Mouse (Mus musculus): ENCODE data around the gene Cdk5. TPM values are rescaled to one million over a fixed set of nuclear protein-coding genes. Genes with fewer than 3 reads are reported as not detected.
A peak's percentile ranks its signal among the peaks of the same experiment; 100 is the strongest.

The Cdk5 gene
- polyA plus RNA-seq, 1 experiment from 2014 or later = 62.4 TPM

GRCm38 (mm10) chr5:24425421-24426036 lies 2.2 kb upstream of the Cdk5 start:
- H3K4me3 ChIP-seq (ENCODE audit: low read depth, low read length) = peak overlapping the region; percentile 53
- peaks cover 17% of the 10 kb centered on the region for H3K4me1 ChIP-seq (replicated peaks; ENCODE audit: control insufficient read depth, insufficient read depth, low read length)
- WGBS = 0% methylated on average over 25 of the region's 30 CpGs
- H3K4me2 ChIP-seq (replicated peaks; ENCODE audit: low read depth, low read length) = peak overlapping the region; percentile 89
- peak overlapping the region; percentile 66 for H3K9ac ChIP-seq (ENCODE audit: low read depth, low read length)
- DNase-seq (ENCODE audit: low spot score) (peak; percentile 68), ATAC-seq (ENCODE audit: low FRiP score) (no peak)
- H3K27ac ChIP-seq (ENCODE audit: low read depth, low read length) = peak overlapping the region; percentile 4; the same call in 1 of the 2 replicates
- H3K9me3 ChIP-seq (ENCODE audit: control insufficient read depth, low read length) = no peaks in the 10 kb centered on the region
- peaks cover 3% of the 10 kb centered on the region; the same call in 1 of the 2 replicates for H3K36me3 ChIP-seq (ENCODE audit: control insufficient read depth, insufficient read depth, low read length)
- H3K27me3 ChIP-seq (ENCODE audit: control insufficient read depth, insufficient read depth, low read length) = 0 out of 2 replicates have a peak, but pooled peaks cover 4% of the 10 kb centered on the region

DNA sequence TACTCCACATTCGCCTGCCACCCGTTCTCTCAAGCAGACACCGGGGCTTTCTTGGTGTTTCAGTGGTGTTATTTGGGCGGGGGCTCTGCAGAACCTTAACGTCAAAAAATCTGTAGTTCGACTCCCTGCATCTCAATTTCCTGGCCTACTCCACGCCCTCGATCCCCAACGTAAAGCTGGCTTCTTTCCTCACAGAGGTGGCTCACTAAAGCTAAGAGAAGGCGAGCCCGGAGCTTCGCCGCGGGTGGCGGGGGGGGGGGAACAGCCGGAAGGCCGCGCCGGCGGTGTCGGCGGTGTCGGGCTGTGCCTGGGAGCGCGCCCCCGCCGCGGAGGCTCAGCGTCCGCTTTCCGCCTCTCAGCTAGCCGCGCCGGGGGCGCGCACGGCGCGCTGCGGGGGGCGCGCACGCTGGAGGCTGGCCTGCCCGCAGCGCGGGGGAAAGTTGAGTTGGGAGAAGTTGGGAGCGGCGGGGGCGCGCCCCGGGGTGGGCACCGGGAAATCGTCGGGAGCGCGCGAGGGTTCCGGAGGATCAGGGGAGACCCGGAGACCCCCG lies 1.6 kb upstream of the Cdk5 start:
- Histone ChIP-seq H3K9me3 (ENCODE audit: control insufficient read depth, low read length) (no peaks in the 10 kb centered on the region), H3K4me3 (ENCODE audit: low read depth, low read length) (peak overlapping the region; percentile 53), H3K9ac (ENCODE audit: low read depth, low read length) (peak overlapping the region; percentile 66), H3K27ac (ENCODE audit: low read depth, low read length) (peak overlapping the region; percentile 4), H3K36me3 (ENCODE audit: control insufficient read depth, insufficient read depth, low read length) (peaks cover 1% of the 10 kb centered on the region; the same call in 1 of the 2 replicates), H3K27me3 (ENCODE audit: control insufficient read depth, insufficient read depth, low read length) (0 out of 2 replicates have a peak, but pooled peaks cover 4% of the 10 kb centered on the region), H3K4me1 (replicated peaks; ENCODE audit: control insufficient read depth, insufficient read depth, low read length) (peaks cover 17% of the 10 kb centered on the region), H3K4me2 (replicated peaks; ENCODE audit: low read depth, low read length) (peak overlapping the region; percentile 89)
- WGBS = 1% methylated on average over 49 of the region's 60 CpGs
- ATAC-seq (ENCODE audit: low FRiP score) (no peak), DNase-seq (ENCODE audit: low spot score) (peak; percentile 94)

GRCm38 (mm10) chr5:24424004-24424781 lies 863 bp upstream of the Cdk5 start:
- peak; percentile 17 for ATAC-seq (ENCODE audit: low FRiP score)
- peak; percentile 39 for DNase-seq (ENCODE audit: low spot score)
- WGBS = 15% methylated on average over 21 of the region's 21 CpGs

GRCm38 (mm10) chr5:24420381-24420780 lies 2.9 kb downstream of the Cdk5 start:
- Histone ChIP-seq H3K27me3 (ENCODE audit: control insufficient read depth, insufficient read depth, low read length) (no peaks in the 10 kb centered on the region), H3K27ac (ENCODE audit: low read depth, low read length) (no peak overlapping the region), H3K9me3 (ENCODE audit: control insufficient read depth, low read length) (no peaks in the 10 kb centered on the region), H3K4me2 (replicated peaks; ENCODE audit: low read depth, low read length) (no peak overlapping the region), H3K9ac (ENCODE audit: low read depth, low read length) (no peak overlapping the region), H3K36me3 (ENCODE audit: control insufficient read depth, insufficient read depth, low read length) (0 out of 2 replicates have a peak, but pooled peaks cover 2% of the 10 kb centered on the region), H3K4me3 (ENCODE audit: low read depth, low read length) (no peak overlapping the region), H3K4me1 (replicated peaks; ENCODE audit: control insufficient read depth, insufficient read depth, low read length) (peaks cover 3% of the 10 kb centered on the region)
- DNase-seq (ENCODE audit: low spot score) (no peak), ATAC-seq (ENCODE audit: low FRiP score) (no peak)
- 81% methylated on average over 9 of the region's 9 CpGs for WGBS

More at GRCm38 (mm10) chr5:24424004-24424781, 863 bp upstream of the Cdk5 start:
- Histone ChIP-seq H3K36me3 (ENCODE audit: control insufficient read depth, insufficient read depth, low read length) (0 out of 2 replicates have a peak, but pooled peaks cover 2% of the 10 kb centered on the region), H3K4me3 (ENCODE audit: low read depth, low read length) (peak overlapping the region; percentile 53), H3K27me3 (ENCODE audit: control insufficient read depth, insufficient read depth, low read length) (0 out of 2 replicates have a peak, but pooled peaks cover 4% of the 10 kb centered on the region), H3K9me3 (ENCODE audit: control insufficient read depth, low read length) (no peaks in the 10 kb centered on the region), H3K4me2 (replicated peaks; ENCODE audit: low read depth, low read length) (peak overlapping the region; percentile 89), H3K4me1 (replicated peaks; ENCODE audit: control insufficient read depth, insufficient read depth, low read length) (peaks cover 17% of the 10 kb centered on the region), H3K27ac (ENCODE audit: low read depth, low read length) (peak overlapping the region; percentile 88), H3K9ac (ENCODE audit: low read depth, low read length) (peak overlapping the region; percentile 69)

GRCm38 (mm10) chr5:24417587-24417986 lies 5.7 kb downstream of the Cdk5 start:
- H3K27ac ChIP-seq (ENCODE audit: low read depth, low read length) = no peak overlapping the region
- H3K9me3 ChIP-seq (ENCODE audit: control insufficient read depth, low read length) = no peaks in the 10 kb centered on the region
- no peak overlapping the region for H3K4me2 ChIP-seq (replicated peaks; ENCODE audit: low read depth, low read length)
- no peak for ATAC-seq (ENCODE audit: low FRiP score)
- no peak overlapping the region for H3K9ac ChIP-seq (ENCODE audit: low read depth, low read length)
- WGBS = 88% methylated on average over 10 of the region's 10 CpGs
- no peaks in the 10 kb centered on the region for H3K27me3 ChIP-seq (ENCODE audit: control insufficient read depth, insufficient read depth, low read length)
- no peak for DNase-seq (ENCODE audit: low spot score)
- 0 out of 2 replicates have a peak, but pooled peaks cover 2% of the 10 kb centered on the region for H3K36me3 ChIP-seq (ENCODE audit: control insufficient read depth, insufficient read depth, low read length)
- no peak overlapping the region for H3K4me3 ChIP-seq (ENCODE audit: low read depth, low read length)
- no peaks in the 10 kb centered on the region; the same call in 1 of the 2 replicates for H3K4me1 ChIP-seq (replicated peaks; ENCODE audit: control insufficient read depth, insufficient read depth, low read length)

- DNase-seq (ENCODE audit: low spot score) = peak; percentile 82
- 3% methylated on average over 21 of the region's 21 CpGs for WGBS
- H3K27me3 ChIP-seq (ENCODE audit: control insufficient read depth, insufficient read depth, low read length) = no peaks in the 10 kb centered on the region
- H3K4me1 ChIP-seq (replicated peaks; ENCODE audit: control insufficient read depth, insufficient read depth, low read length) = no peaks in the 10 kb centered on the region; the same call in 1 of the 2 replicates
- 0 out of 2 replicates have a peak, but pooled peaks cover 2% of the 10 kb centered on the region for H3K36me3 ChIP-seq (ENCODE audit: control insufficient read depth, insufficient read depth, low read length)
- H3K27ac ChIP-seq (ENCODE audit: low read depth, low read length) = no peak overlapping the region
- no peak overlapping the region for H3K4me3 ChIP-seq (ENCODE audit: low read depth, low read length)
- no peak overlapping the region for H3K4me2 ChIP-seq (replicated peaks; ENCODE audit: low read depth, low read length)
- peak; percentile 81 for ATAC-seq (ENCODE audit: low FRiP score)
- H3K9ac ChIP-seq (ENCODE audit: low read depth, low read length) = no peak overlapping the region
- H3K9me3 ChIP-seq (ENCODE audit: control insufficient read depth, low read length) = no peaks in the 10 kb centered on the region
Observed at GRCm38 (mm10) chr5:24416222-24416736, 7.1 kb downstream of the Cdk5 start.

GRCm38 (mm10) chr5:24413938-24414337 lies 9.4 kb downstream of the Cdk5 start:
- Histone ChIP-seq H3K4me2 (replicated peaks; ENCODE audit: low read depth, low read length) (no peak overlapping the region), H3K27me3 (ENCODE audit: control insufficient read depth, insufficient read depth, low read length) (no peaks in the 10 kb centered on the region), H3K9me3 (ENCODE audit: control insufficient read depth, low read length) (no peaks in the 10 kb centered on the region), H3K27ac (ENCODE audit: low read depth, low read length) (no peak overlapping the region), H3K4me1 (replicated peaks; ENCODE audit: control insufficient read depth, insufficient read depth, low read length) (no peaks in the 10 kb centered on the region; the same call in 1 of the 2 replicates), H3K9ac (ENCODE audit: low read depth, low read length) (no peak overlapping the region), H3K4me3 (ENCODE audit: low read depth, low read length) (no peak overlapping the region), H3K36me3 (ENCODE audit: control insufficient read depth, insufficient read depth, low read length) (no peaks in the 10 kb centered on the region)
- ATAC-seq (ENCODE audit: low FRiP score) = no peak
- no peak for DNase-seq (ENCODE audit: low spot score)
- WGBS = 86% methylated on average over 13 of the region's 13 CpGs

DNA sequence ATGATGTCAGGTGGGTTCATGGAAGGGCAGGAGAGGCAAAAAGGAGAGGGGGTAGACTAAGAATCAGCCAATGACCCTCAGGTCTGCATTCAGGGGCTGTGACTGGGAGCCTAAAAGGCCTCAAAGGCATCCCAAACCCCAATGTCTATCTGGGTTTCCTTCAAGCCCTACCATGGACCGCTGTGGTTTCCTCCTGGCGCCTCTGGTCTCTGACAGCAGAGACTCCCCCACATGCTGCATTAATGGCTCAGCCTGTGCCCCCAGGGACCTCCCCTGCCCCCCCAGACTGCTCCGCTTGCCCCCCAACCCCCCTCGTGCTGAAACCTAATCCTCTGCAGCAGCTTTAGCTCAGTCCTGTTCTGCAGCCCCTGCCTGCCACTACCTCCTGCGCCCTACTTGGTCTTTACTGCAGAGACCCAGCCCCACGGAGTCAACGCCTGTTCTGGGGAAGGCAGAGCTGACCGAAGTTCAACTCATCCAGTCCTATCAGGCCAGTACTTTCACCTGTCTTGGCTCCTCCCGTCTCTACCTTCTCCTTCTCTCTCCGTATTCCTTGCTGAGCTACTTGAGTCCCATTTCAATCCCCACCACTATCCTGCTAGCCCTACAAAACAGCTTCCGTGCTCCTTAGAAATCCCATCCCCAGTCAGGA lies 10.2 kb downstream of the Cdk5 start, which contains the start of gene Asic3:
TSS of gene Asic3 (plus strand) at position 351 of the 652 bp plus-strand sequence.
- 56% methylated on average over 11 of the region's 11 CpGs for WGBS
- H3K27ac ChIP-seq (ENCODE audit: low read depth, low read length) = no peak within 1 kb of the TSS
- H3K27me3 ChIP-seq (ENCODE audit: control insufficient read depth, insufficient read depth, low read length) = no peaks in the 10 kb centered on the region
- no peaks in the 10 kb centered on the region for H3K36me3 ChIP-seq (ENCODE audit: control insufficient read depth, insufficient read depth, low read length)
- H3K4me3 ChIP-seq (ENCODE audit: low read depth, low read length) = no peak within 1 kb of the TSS
- no peak within 1 kb of the TSS for H3K4me2 ChIP-seq (replicated peaks; ENCODE audit: low read depth, low read length)
- ATAC-seq (ENCODE audit: low FRiP score) = no peak
- H3K9me3 ChIP-seq (ENCODE audit: control insufficient read depth, low read length) = no peaks in the 10 kb centered on the region
- DNase-seq (ENCODE audit: low spot score) = no peak
- no peak within 1 kb of the TSS for H3K9ac ChIP-seq (ENCODE audit: low read depth, low read length)
- H3K4me1 ChIP-seq (replicated peaks; ENCODE audit: control insufficient read depth, insufficient read depth, low read length) = no peaks in the 10 kb centered on the region; the same call in 1 of the 2 replicates
